Mouse (Mus musculus) frontal cortex, postnatal 10 days (tissue): ENCODE results near the gene Col6a3.

Source experiments
- DNase-seq, 2 experiments: peaks; one replicate each; pipeline ENCODE4 v3.0.0; 2022; ENCODE audit warnings: low spot score in 2 of 2, mixed read lengths in 1 of 2

The Col6a3 gene

GRCm38 (mm10) chr1:90797276-90797891, 46.4 kb downstream of the Col6a3 start:
- DNase-seq = peak; percentile 18 to 19

- DNase-seq = no peak
Measured at GRCm38 (mm10) chr1:90793368-90793767, 50.4 kb downstream of the Col6a3 start.

- no peak for DNase-seq
Measured at GRCm38 (mm10) chr1:90790925-90791324, 52.8 kb downstream of the Col6a3 start.

GRCm38 (mm10) chr1:90789506-90789905, 54.3 kb downstream of the Col6a3 start:
- DNase-seq = no peak

GRCm38 (mm10) chr1:90780446-90780845, 63.3 kb downstream of the Col6a3 start:
- DNase-seq = no peak

GRCm38 (mm10) chr1:90779072-90779471, 64.7 kb downstream of the Col6a3 start:
- no peak for DNase-seq

GRCm38 (mm10) chr1:90775477-90776241, 68.1 kb downstream of the Col6a3 start:
- peak in 1 of 2 experiments; percentile 16 for DNase-seq

- no peak for DNase-seq
Measured at GRCm38 (mm10) chr1:90771172-90771571, 72.6 kb downstream of the Col6a3 start.

- DNase-seq = no peak
Measured at GRCm38 (mm10) chr1:90770027-90770426, 73.7 kb downstream of the Col6a3 start.

GRCm38 (mm10) chr1:90769301-90769700, 74.5 kb downstream of the Col6a3 start:
- DNase-seq = no peak

- DNase-seq = no peak
Measured at GRCm38 (mm10) chr1:90758091-90758673, 85.6 kb downstream of the Col6a3 start.

- peak in 1 of 2 experiments; percentile 27 for DNase-seq
Measured at GRCm38 (mm10) chr1:90753869-90754563, 89.8 kb downstream of the Col6a3 start.

- no peak for DNase-seq
Measured at GRCm38 (mm10) chr1:90751221-90751620, 92.5 kb downstream of the Col6a3 start.

GRCm38 (mm10) chr1:90750169-90750568, 93.6 kb downstream of the Col6a3 start:
- DNase-seq = no peak

GRCm38 (mm10) chr1:90748544-90748943, 95.2 kb downstream of the Col6a3 start:
- DNase-seq = no peak

GRCm38 (mm10) chr1:90743941-90744386, 99.8 kb downstream of the Col6a3 start:
- DNase-seq = peak; percentile 53

- DNase-seq = no peak
Measured at GRCm38 (mm10) chr1:90743445-90743844, 100.3 kb downstream of the Col6a3 start.

GRCm38 (mm10) chr1:90742641-90743040, 101.1 kb downstream of the Col6a3 start:
- no peak for DNase-seq

- DNase-seq = no peak
Measured at GRCm38 (mm10) chr1:90740216-90741170, 103.3 kb downstream of the Col6a3 start.

GRCm38 (mm10) chr1:90738913-90739312, 104.9 kb downstream of the Col6a3 start:
- no peak for DNase-seq

- DNase-seq = no peak
Measured at GRCm38 (mm10) chr1:90729466-90729865, 114.3 kb downstream of the Col6a3 start.
